Mouse (Mus musculus) stomach, embryonic 14.5 days (tissue): ENCODE measurements around the gene Kcnh4. TPM values are rescaled to one million over a fixed set of nuclear protein-coding genes. Genes with fewer than 3 reads are reported as not detected.

Experiments used
- ATAC-seq: fragments of 200-750 bp; cut with Nextera tagmentation; 2 replicates; pipeline ENCODE4 v1.8.0; 2017; ENCODE audit warnings: low read depth, moderate TSS enrichment; ENCODE audit not compliant: insufficient number of reproducible peaks, insufficient read depth, low FRiP score
- H3K27ac ChIP-seq: fragments of 300-500 bp; sonication (generic); 2 replicates; pipeline ENCODE4 v1.5.1; 2014; ENCODE audit warnings: mild to moderate bottlenecking, low read length, moderate library complexity, mixed read lengths
- H3K27me3 ChIP-seq: fragments of 300-500 bp; sonication (generic); 2 replicates; pipeline ENCODE4 v1.6.1; 2014; ENCODE audit warnings: low read length, control low read depth, mixed read lengths; ENCODE audit not compliant: control insufficient read depth, insufficient read depth
- H3K36me3 ChIP-seq: fragments of 300-500 bp; sonication (generic); 2 replicates; pipeline ENCODE4 v1.6.1; 2014; ENCODE audit warnings: mild to moderate bottlenecking, control low read depth, low read length, moderate library complexity, mixed read lengths; ENCODE audit not compliant: control insufficient read depth, insufficient read depth
- H3K4me1 ChIP-seq: fragments of 300-500 bp; sonication (generic); 2 replicates; pipeline ENCODE4 v1.6.1; 2014; ENCODE audit warnings: low read length, control low read depth, mixed read lengths; ENCODE audit not compliant: control insufficient read depth, insufficient read depth
- H3K4me2 ChIP-seq: fragments of 300-500 bp; sonication (generic); replicated peaks from 2 replicates; pipeline ENCODE4 v1.6.1; 2014; ENCODE audit warnings: low read depth, low read length, control low read depth
- H3K4me3 ChIP-seq: fragments of 300-500 bp; sonication (generic); 2 replicates; pipeline ENCODE4 v1.5.1; 2014; ENCODE audit warnings: low read depth, low read length, control low read depth
- H3K9ac ChIP-seq: fragments of 300-500 bp; sonication (generic); replicated peaks from 2 replicates; pipeline ENCODE4 v1.6.1; 2014; ENCODE audit warnings: low read depth, mild to moderate bottlenecking, control low read depth, low read length, moderate library complexity, mixed read lengths
- H3K9me3 ChIP-seq: fragments of 300-500 bp; sonication (generic); 2 replicates; pipeline ENCODE4 v1.6.1; 2016; ENCODE audit warnings: low read depth, low read length, control low read depth; ENCODE audit not compliant: control insufficient read depth
- WGBS: fragments of 180-500 bp; shearing (Covaris S2); extraction: QIAGEN DNeasy Blood & Tissue Kit; methylation state at CpG from one replicate; pipeline ENCODE4 v1.1.7; 2014; 5-methylcytosine and 5-hydroxymethylcytosine counted together
- polyA plus RNA-seq: library from polyadenylated mRNA; unstranded; fragments of >200 nt; fragmentation: Nextera tagmentation; extraction: Ambion mirVana; gene quantifications from 2 replicates; pipeline ENCODE4 v1.2.1, GENCODE M21; 2014

The Kcnh4 gene
- polyA plus RNA-seq, 1 experiment from 2014 or later, result 0.25 TPM

DNA sequence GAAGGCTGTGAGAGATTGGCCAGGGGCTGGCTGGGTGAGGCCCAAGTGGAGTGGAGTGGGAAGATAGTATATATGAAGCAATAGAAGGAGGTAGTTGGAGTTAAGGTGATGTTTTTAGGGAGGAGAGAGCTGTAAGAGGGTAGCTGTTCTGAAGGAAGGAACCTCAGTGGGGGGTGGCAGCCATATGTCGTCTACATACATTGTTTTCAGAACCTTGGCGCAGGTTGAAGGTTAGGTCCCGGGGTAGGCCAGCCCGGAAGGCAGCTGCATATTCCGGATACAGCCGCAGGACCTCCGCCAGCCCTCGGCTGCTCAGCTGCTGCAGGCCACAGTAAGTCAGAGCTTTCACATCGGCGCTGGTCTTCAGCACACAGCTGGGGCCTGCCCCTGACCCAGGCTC is 13.2 kb downstream of the Kcnh4 start:
- H3K27me3 ChIP-seq, result no peaks in the 10 kb centered on the region
- H3K9me3 ChIP-seq, result no peaks in the 10 kb centered on the region
- H3K9ac ChIP-seq, result no peak overlapping the region
- no peak overlapping the region for H3K4me2 ChIP-seq
- no peak overlapping the region for H3K27ac ChIP-seq
- no peak overlapping the region for H3K4me3 ChIP-seq
- no peak for ATAC-seq
- H3K36me3 ChIP-seq, result no peaks in the 10 kb centered on the region
- H3K4me1 ChIP-seq, result no peaks in the 10 kb centered on the region
- 80% methylated on average over 10 of the region's 10 CpGs for WGBS

GRCm38 (mm10) chr11:100745085-100745484 is 14.7 kb downstream of the Kcnh4 start:
- 13% methylated on average over 6 of the region's 6 CpGs for WGBS
- Histone ChIP-seq H3K36me3 (no peaks in the 10 kb centered on the region), H3K9me3 (no peaks in the 10 kb centered on the region), H3K4me1 (no peaks in the 10 kb centered on the region), H3K9ac (no peak overlapping the region), H3K4me2 (no peak overlapping the region), H3K4me3 (no peak overlapping the region), H3K27ac (no peak overlapping the region), H3K27me3 (no peaks in the 10 kb centered on the region)
- ATAC-seq, result peak; percentile 66; the same call in 1 of the 2 replicates

DNA sequence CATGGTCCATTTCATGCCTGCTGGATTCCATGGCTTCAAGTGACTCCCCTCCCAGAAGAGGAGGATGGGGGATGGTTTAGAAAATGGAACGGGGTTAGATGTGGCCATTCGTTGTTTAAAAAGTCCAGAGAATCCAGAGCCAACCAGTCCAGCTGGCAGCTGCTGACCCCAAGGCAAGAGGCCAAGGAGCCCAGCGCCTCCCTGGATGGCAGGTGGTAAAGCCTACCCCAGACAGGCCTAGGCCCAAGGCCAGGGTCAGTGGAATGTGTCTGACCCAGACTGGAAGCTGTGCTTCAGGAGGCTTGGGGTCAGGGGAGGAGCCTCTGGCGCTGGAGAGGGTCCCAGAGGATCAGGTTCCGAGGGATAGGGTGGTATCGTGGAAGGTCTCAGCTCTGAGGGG is 18.4 kb downstream of the Kcnh4 start:
- H3K4me3 ChIP-seq, result no peak overlapping the region
- 63% methylated on average over 6 of the region's 6 CpGs for WGBS
- H3K36me3 ChIP-seq, result no peaks in the 10 kb centered on the region
- no peak overlapping the region for H3K4me2 ChIP-seq
- H3K4me1 ChIP-seq, result peaks cover 10% of the 10 kb centered on the region
- no peak overlapping the region for H3K9ac ChIP-seq
- ATAC-seq, result no peak
- H3K9me3 ChIP-seq, result no peaks in the 10 kb centered on the region
- H3K27ac ChIP-seq, result no peak overlapping the region
- no peaks in the 10 kb centered on the region for H3K27me3 ChIP-seq

DNA sequence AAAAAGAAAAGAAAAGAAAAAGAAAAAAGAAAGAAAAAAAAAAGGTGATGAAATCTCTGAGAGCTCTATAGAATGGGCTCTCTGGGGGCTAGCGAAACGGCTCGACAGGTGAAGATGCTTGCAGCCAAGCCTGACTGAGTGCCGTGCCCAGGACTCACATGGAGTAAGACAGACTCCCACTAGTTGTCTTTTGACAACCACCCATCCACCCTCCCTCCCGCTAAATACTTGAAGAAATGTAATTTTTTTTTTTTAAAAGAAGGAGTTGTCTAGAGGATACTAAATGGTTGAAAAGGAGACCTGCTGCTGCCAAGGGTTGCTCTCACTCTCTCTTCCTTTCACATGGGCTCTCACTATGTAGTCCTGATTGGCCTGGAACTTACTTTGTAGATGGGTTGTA is 21.0 kb downstream of the Kcnh4 start:
- Histone ChIP-seq H3K9me3 (no peaks in the 10 kb centered on the region), H3K27me3 (no peaks in the 10 kb centered on the region), H3K27ac (no peak overlapping the region), H3K36me3 (no peaks in the 10 kb centered on the region), H3K4me2 (peak overlapping the region; percentile 53), H3K9ac (no peak overlapping the region), H3K4me3 (peak overlapping the region; percentile 99; the same call in 1 of the 2 replicates), H3K4me1 (peaks cover 13% of the 10 kb centered on the region)
- 19% methylated on average over 5 of the region's 5 CpGs for WGBS
- no peak for ATAC-seq

- peak within 1 kb of the TSS; percentile 87 for H3K9ac ChIP-seq
- H3K27me3 ChIP-seq, result no peaks in the 10 kb centered on the region
- peak within 1 kb of the TSS; percentile 99 for H3K4me3 ChIP-seq
- H3K4me1 ChIP-seq, result peaks cover 13% of the 10 kb centered on the region
- peak within 1 kb of the TSS; percentile 88 for H3K4me2 ChIP-seq
- H3K36me3 ChIP-seq, result no peaks in the 10 kb centered on the region
- peak; percentile 99 for ATAC-seq
- WGBS, result under 1% methylated on average over 39 of the region's 39 CpGs
- H3K27ac ChIP-seq, result peak within 1 kb of the TSS; percentile 56
- no peaks in the 10 kb centered on the region for H3K9me3 ChIP-seq
Measured at GRCm38 (mm10) chr11:100738066-100738604, 21.6 kb downstream of the Kcnh4 start, which contains the start of gene Rab5c. Rab5c (minus strand) TSS chr11:100738215.

DNA sequence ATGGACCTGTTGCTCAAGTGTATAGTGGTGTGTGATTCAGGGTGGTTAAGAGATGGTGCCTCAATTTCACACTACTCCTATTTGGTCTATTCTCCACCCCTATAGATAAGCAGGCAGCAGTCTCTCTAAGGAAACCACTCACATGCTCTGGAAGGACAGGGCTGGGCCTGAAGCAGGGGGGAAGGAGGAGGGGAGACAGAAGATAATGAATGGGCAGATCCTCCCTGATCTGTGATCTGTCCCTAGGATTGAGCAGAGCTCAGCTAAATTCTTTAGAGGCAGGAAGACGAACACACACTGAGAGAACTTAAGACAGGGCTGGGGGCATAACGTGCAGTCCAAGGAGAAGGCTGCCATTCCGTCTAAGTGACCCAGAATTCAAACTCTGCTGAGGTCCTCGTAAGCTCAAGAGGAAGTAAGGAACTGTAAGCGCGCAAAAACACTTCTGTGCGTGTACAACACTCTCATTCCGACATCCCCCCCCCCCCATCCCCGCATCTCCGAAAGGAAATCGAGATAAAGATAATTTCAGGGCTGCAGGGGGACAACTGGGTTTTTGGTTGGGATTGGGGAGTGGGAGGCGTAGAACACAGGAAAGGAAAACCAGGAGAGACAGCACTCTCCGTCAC is 22.5 kb downstream of the Kcnh4 start:
- WGBS, result 2% methylated on average over 13 of the region's 13 CpGs
- H3K9me3 ChIP-seq, result no peaks in the 10 kb centered on the region
- H3K4me1 ChIP-seq, result peaks cover 13% of the 10 kb centered on the region
- peak overlapping the region; percentile 99 for H3K4me3 ChIP-seq
- H3K4me2 ChIP-seq, result peak overlapping the region; percentile 88
- no peaks in the 10 kb centered on the region; the same call in 1 of the 2 replicates for H3K36me3 ChIP-seq
- no peak for ATAC-seq
- peak overlapping the region; percentile 56 for H3K27ac ChIP-seq
- H3K9ac ChIP-seq, result peak overlapping the region; percentile 87
- no peaks in the 10 kb centered on the region for H3K27me3 ChIP-seq

GRCm38 (mm10) chr11:100736746-100737080 is 23.0 kb downstream of the Kcnh4 start:
- 61% methylated on average over 4 of the region's 4 CpGs for WGBS
- no peak overlapping the region for H3K27ac ChIP-seq

GRCm38 (mm10) chr11:100735954-100736745 is 23.6 kb downstream of the Kcnh4 start:
- no peaks in the 10 kb centered on the region for H3K9me3 ChIP-seq
- 0 out of 2 replicates have a peak overlapping the region, but pooled peaks have one; percentile 99 for H3K4me3 ChIP-seq
- H3K36me3 ChIP-seq, result no peaks in the 10 kb centered on the region; the same call in 1 of the 2 replicates
- peaks cover 13% of the 10 kb centered on the region for H3K4me1 ChIP-seq
- no peaks in the 10 kb centered on the region for H3K27me3 ChIP-seq
- ATAC-seq, result no peak
- 68% methylated on average over 14 of the region's 14 CpGs for WGBS
- H3K9ac ChIP-seq, result no peak overlapping the region; the same call in 1 of the 2 replicates
- no peak overlapping the region for H3K27ac ChIP-seq
- H3K4me2 ChIP-seq, result peak overlapping the region; percentile 16; the same call in 1 of the 2 replicates

More at GRCm38 (mm10) chr11:100736746-100737080, 23.0 kb downstream of the Kcnh4 start:
- Histone ChIP-seq H3K9me3 (no peaks in the 10 kb centered on the region), H3K4me3 (peak overlapping the region; percentile 99), H3K36me3 (no peaks in the 10 kb centered on the region; the same call in 1 of the 2 replicates), H3K9ac (peak overlapping the region; percentile 87; the same call in 1 of the 2 replicates), H3K4me2 (peak overlapping the region; percentile 88), H3K27me3 (no peaks in the 10 kb centered on the region), H3K4me1 (peaks cover 13% of the 10 kb centered on the region)
- no peak for ATAC-seq
